Mouse (Mus musculus) MN1 (cell line): ENCODE measurements at regions not wholly inside any gene's neighbourhood (a gene's known extent, or its start where the extent isn't known, plus 50 kb on each side); places are given as distances from the start of the nearest gene placed in this dataset.

Experiments used
- DNase-seq: peaks from one replicate; pipeline ENCODE4 v3.0.0-alpha.2; 2016; ENCODE audit warnings: low spot score

DNA sequence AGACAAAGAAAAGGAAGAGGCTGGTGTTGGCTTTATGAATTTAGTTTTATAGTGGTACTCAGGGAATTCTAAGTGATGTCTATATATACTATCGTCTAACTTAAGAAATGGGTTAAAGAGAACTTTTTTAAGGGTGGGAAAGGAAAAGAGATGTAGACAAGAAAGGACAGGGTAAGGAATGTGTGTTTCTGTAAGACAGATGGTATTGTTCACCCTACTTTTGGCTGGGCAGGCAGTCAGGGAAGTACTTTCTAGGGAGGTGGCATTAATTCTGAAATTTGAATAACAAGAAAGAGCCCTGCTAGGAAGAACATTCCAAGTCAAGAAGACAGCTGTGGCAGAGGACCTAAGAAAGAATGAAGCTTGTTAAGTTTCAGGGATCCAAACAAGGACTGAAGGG lies 263.0 kb downstream of the Pik3r1 start:
- DNase-seq = no peak

GRCm38 (mm10) chr13:101504241-101504640 lies 263.8 kb downstream of the Pik3r1 start:
- no peak for DNase-seq

- DNase-seq = no peak
Observed at GRCm38 (mm10) chr13:101501845-101502284, 266.2 kb downstream of the Pik3r1 start.

GRCm38 (mm10) chr13:101501061-101501460 lies 267.0 kb downstream of the Pik3r1 start:
- no peak for DNase-seq

DNA sequence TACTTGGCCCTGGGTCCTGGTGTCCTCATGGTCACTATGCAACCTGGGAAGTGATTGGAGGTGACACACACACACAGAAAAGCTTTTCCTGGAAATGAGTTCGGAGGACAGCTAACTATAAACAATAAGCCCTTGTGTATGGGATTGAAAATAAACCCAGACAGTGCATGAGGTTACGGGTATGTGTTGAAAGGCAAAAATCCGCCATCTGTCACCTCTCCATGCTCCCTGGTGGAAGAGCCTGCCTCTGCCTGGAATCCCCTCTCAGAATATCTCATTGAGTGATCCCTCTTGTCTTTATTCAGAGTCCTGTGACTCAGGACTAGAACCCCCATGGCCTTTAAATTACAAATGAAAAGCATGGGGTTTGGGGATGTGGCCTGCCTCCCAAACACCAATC lies 276.2 kb downstream of the Pik3r1 start:
- no peak for DNase-seq

- DNase-seq = no peak
Observed at GRCm38 (mm10) chr13:101490961-101491360, 277.1 kb downstream of the Pik3r1 start.

GRCm38 (mm10) chr13:101487621-101488020 lies 280.4 kb downstream of the Pik3r1 start:
- DNase-seq = peak; percentile 20

DNA sequence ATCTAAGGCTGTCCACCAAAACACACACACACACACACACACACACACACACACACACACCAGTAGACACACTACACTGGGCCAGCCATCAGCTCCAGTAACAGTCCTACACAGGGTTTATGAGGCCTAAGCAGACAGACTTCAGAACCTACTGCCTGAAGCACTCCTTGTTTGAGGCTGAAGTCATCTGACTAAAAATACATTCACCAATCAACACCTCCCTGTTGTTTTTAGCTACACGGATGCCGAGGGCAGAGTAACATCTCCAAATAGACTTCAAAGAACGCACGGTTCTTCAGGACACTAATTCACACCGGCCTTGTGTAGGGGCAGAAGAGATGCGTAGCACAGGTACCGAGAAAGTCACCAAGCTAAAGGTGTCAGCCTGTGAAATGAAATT lies 282.2 kb downstream of the Pik3r1 start:
- no peak for DNase-seq

DNA sequence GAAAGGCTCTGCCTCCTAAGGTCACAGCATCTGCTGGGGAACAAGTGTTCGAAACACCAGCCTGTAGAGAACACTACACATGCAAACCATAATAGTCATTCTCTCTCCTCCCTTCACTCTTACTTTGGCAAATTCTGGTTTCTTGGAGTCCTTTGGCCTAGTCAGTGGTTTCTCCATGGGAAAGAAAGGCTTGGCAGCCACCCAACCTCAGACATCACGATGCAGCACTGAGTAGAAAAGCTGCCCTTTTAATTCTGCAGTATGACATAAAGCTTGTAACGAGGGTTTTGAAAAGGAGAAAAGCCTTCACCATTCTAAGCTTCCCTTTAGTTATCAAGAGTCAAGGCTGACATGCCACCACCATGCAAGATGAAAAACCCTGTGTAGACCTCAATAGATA lies 284.2 kb downstream of the Pik3r1 start:
- no peak for DNase-seq

- peak; percentile 14 for DNase-seq
Observed at GRCm38 (mm10) chr13:101481551-101482184, 286.3 kb downstream of the Pik3r1 start.

GRCm38 (mm10) chr13:101479297-101479652 lies 288.7 kb downstream of the Pik3r1 start:
- DNase-seq = no peak

- no peak for DNase-seq
Observed at GRCm38 (mm10) chr13:101478608-101479296, 289.3 kb downstream of the Pik3r1 start.

GRCm38 (mm10) chr13:101473349-101473748 lies 294.7 kb downstream of the Pik3r1 start:
- DNase-seq = no peak

DNA sequence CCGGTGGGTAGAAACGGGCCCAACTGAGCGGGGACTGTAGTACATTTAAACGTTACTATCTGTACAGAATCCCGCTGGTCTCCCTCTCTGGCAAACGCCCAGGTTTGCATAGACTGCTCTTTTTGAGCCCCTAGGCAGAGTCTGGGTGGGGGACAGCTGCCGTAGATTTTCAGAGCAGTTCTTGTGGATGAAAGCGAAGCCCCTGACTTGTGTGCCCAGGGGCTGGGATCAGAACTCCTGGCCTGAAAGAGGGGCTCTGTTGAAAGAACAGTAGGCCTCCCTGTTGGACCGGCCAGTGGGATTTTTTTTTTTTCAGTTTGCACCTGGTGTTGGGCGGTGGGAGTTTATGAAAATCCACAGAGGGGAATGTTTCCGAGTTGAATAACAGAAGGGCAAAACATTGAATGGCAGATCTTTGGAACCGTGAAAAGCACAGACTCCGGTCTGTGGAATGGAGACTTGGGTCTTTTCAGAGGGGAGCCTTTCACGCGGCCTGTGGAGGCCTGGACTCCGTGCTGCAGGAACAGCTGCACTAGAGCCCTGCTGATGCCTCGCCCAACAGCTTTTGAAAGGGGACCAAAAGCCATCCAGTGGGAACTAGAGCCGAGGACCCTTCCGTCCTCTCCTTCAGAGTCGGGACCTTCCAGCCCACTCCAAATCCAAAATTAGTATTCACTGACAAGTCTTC lies 297.3 kb downstream of the Pik3r1 start:
- DNase-seq = no peak

- no peak for DNase-seq
Observed at GRCm38 (mm10) chr13:101465748-101466127, 302.3 kb downstream of the Pik3r1 start.

DNA sequence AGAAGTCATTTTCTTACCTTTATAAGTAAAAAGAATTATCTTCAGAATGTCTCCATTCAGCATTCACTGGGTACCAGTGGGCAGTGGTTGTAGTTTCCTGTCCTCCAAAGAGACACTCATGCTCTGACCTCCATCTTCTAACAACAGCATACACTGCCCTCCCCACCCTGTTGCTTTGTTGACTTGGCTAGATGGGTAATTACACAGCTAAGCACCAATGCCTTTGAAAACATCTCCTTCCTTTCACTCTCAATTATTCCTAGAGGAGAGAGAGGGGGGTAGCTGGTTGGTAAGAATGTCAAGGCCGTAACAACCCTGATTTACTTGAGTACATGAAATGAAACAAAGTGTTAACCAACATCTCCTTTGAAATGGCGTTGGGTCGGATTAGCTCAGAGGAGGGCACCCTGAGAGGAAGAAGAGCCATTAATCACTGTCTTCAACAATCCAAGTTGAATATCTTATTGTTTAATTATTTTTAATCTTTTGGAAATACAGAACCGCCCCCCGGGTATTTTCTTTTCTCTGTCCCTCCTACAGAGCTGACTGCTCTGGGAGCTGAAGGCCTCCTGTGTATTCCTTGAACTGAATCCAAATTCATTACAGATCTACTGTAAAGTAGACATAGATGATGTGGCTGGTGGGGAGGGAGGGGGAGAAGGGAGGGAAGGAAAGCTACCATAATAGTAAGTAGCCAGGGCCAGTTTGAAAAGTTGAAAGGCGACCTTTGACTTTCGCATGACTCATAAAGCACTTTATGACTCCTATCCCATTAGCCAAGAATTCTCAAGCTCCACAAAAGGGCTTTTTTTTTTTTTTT lies 302.9 kb downstream of the Pik3r1 start:
- peak; percentile 24 for DNase-seq

DNA sequence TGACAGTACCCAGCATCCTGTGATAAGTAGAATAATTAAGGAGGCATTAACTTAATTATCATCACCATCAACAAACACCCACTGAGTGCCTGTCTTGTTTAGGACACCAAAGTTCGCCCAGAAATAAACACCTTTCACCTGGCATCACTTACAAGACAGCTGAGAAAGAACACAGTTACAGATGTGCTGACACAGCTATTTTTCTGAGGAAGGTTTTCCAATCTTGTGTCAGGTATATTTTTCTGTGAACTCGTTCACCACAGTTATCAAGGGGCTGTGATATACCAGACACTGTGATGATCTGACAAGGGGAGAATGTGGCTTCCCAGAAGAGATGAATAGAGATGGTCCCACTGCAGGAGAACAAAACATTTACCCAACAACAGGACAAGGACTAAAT lies 311.1 kb downstream of the Pik3r1 start:
- DNase-seq = no peak

DNA sequence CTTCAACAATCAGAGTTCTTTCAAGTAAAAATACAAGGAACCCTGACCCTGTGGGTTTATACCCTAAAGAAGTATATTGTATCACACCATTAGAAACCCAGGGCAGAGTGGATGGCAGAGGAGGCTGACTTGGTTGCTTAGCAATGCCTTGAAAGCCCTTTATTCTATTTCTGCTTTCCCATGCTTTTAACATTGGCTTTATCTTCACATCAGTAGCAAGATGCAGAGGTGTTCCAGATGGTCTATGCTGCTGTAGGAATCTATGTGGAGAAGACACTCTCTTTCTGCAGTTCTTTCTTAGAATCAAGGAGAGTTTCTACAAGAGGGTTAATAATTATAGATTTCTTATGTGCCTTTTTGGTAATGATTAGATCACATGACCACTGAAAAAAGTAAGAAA lies 313.7 kb downstream of the Pik3r1 start:
- no peak for DNase-seq

DNA sequence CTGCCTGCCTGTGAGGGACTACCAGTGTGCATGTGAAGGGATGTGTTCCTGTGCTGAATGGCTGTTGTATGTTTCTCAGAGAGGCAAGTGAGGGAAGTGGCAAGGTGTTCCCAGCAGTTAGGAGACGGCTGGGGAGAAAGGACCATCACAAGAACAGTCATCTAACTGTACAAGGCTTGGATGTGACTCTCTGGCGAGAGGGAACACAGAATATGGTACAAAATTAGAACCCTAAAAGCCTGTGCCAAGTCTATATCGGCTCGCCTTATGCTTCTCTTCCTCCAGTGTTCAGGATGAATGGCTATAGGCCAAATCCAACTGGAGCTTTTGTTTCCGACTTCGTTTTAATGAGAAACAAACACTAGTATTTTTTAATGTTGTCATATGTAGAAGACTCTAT lies 317.5 kb downstream of the Pik3r1 start:
- no peak for DNase-seq

- no peak for DNase-seq
Observed at GRCm38 (mm10) chr13:101439517-101439916, 328.5 kb downstream of the Pik3r1 start.

- no peak for DNase-seq
Observed at GRCm38 (mm10) chr13:101439041-101439440, 329.0 kb downstream of the Pik3r1 start.

GRCm38 (mm10) chr13:101433162-101433561 lies 334.9 kb downstream of the Pik3r1 start:
- no peak for DNase-seq
